Mouse (Mus musculus): ENCODE data around the gene Slc27a4.
A peak's percentile ranks its signal among the peaks of the same experiment; 100 is the strongest.

The Slc27a4 gene

DNA sequence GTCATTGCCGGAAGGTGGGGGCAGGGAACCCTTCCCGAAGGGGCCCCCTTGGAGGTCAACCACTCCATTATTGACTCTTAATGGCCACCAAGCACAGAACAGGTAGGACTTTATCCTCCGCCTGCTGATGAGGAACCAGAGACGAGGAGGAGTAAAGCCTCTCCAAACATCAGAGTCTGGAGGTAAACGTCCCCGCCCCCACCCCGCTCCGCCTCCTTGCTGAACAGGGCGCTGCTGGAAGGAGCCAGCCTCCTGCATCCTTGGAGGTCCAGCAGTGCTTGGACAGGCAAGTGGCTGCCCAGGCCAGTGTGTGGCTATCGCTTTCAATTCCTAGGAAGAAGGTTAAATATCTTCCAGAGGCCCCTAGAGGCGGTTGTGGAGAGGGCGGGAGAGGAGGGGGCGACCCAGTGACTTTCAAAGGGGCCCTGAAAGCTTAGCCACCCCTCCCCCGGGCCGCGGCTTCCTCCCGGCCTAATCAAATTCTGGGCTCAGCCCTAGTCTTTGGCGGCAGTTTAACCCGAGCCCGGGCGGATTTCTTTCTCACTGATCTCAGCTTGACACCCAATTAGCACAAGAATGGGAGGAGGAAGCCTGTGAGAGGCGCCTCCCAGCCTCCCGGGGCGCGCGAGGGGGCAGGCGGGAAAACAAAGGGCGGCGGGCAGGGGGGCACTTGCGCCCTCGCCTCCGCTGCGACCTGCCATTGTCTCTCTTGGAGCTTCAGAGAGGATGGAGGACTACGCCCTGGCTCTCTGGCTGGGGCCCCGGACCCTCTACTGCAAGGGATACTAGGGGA, 17.8 kb downstream of the Slc27a4 start, which contains the start of gene Urm1:
Gene Urm1, plus strand, starts transcription at position 51 of the 793 bp plus-strand sequence.
- no peak for DNase-seq (ENCODE audit: low spot score)

DNA sequence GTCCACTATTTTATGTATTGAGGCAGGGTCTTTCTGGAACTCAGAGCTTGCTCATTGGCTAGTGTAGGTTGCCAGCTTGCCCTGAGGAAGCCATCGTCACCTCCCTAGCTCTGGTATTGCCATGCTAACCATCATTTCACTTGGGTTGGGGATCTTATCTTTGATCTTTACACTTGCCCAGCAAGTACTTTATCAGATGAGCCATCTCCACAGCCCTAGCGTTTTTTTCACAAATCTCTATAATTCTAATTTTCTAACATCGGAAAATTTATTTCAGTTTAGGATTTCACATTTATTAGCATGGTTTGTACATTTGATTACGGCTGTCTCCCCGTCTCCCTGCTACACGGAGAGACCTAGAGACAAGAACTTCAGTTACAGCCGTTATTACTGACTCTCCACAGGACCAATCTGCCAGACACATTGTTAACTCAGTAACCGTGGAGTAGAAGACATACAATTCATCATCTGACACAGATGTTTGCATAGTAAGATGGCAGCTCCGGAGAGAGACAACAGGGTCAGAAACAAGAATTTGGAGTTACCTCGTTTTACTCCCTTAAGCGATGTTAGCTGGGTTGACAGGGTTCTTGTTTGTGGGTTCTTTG, 24.0 kb downstream of the Slc27a4 start:
- DNase-seq (ENCODE audit: low spot score), result no peak

DNA sequence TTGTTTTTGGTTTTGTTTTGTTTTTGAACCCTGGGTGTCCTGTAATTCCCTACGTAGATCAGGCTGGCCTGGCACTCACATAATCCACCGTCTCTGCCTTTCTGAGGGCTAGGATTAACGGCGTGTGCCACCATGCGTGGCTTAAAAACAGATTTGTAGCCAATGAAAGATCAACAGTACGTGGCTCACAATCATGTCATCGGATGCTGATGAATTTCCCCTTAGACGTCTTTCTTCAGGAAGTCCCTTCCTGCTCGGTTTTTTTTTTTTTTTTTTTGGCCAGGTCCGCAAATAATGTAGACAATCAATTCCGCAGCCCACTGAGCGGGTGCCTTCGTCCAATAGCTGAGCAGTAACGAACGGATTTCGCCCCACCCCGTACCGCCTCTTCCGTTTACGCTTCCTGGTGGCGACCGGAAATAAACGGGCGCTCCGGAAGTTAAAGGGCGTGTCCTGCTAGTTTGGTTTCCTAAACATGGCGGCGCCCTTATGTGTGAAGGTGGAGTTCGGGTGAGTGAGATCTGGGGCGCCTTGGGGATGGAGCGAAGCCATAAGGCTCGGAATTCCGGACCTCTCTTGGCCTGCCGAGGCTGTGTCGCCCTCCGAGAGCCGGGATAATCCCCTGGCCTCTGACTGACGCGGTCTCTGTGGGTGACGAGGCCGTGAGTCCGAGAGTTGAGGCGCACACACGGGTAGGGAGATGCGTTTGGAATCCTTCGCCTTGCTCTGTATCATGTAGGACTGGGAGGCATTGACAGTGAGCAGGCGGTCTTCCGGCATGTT, 24.7 kb downstream of the Slc27a4 start:
- DNase-seq (ENCODE audit: low spot score), result peak; percentile 72

- no peak for DNase-seq (ENCODE audit: low spot score)
Measured at GRCm38 (mm10) chr2:29827709-29828024, 25.2 kb downstream of the Slc27a4 start.

DNA sequence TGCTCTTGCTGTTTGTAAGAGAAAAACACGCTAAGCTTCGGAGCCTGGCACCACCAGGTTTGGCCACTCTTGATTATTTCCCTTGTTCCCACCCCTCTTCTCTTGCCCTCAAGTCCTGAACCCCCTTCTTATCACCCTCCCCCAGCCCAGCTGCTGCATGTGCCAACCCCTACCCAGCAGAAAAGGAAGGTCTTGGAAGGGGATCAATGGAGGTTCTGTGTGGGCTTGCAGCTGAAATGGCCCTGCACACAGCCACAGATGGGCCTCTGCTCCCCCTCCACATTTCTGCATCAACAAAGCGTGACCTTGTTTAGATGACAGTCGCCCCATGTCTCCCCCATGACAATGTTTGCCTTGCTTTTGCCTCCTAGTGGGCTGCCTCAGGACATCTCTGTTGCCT, 28.7 kb downstream of the Slc27a4 start:
- no peak for DNase-seq (ENCODE audit: low spot score)

GRCm38 (mm10) chr2:29833796-29834195, 31.4 kb downstream of the Slc27a4 start:
- no peak for DNase-seq (ENCODE audit: low spot score)

GRCm38 (mm10) chr2:29835391-29835899, 33.0 kb downstream of the Slc27a4 start:
- DNase-seq (ENCODE audit: low spot score), result no peak

GRCm38 (mm10) chr2:29839460-29839859, 37.0 kb downstream of the Slc27a4 start:
- DNase-seq (ENCODE audit: low spot score), result no peak

DNA sequence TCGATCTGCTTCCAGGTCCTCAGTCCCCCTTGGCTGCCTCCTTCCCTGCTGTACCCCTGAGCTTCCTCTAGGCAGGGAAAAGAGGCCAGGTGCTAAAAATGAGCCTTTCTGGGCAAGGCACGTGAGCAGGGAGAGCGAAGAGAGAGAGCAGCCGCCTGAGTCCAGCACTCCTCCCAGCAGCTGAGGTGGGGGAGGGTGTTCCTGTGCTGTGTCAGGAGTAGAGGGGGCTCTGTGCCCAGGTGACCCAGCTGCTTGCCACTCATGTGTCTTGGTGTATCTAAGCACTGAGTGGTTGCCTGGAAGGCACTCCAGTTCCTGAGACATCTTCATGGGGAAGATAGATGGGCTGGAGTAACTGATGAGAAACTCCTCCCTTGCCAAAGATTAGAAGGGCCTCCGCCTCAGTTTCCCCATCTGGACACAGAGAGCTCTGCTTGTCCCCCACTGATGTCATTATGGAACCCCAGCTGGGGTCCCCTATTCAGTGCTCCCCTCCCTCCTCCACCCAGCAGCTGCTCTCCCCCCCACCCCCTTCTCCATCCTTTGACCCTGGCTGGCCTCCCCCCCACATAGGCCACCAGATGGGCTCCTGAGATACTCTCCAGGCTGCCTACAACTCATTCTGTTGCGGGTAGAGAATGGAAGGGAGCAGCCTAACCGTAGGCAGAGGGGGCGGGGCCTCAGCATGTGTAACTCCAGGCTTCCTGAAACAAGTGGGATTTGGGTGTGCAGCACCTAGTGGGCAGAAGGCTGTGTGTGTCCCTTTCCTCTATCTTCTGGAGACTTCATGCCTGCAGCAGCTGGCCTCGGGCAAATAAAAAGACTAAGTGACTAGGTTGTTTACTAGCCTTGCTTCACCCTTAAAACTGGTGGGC, 41.0 kb downstream of the Slc27a4 start:
- DNase-seq (ENCODE audit: low spot score), result no peak

GRCm38 (mm10) chr2:29844115-29844514, 41.7 kb downstream of the Slc27a4 start:
- DNase-seq (ENCODE audit: low spot score), result no peak

DNA sequence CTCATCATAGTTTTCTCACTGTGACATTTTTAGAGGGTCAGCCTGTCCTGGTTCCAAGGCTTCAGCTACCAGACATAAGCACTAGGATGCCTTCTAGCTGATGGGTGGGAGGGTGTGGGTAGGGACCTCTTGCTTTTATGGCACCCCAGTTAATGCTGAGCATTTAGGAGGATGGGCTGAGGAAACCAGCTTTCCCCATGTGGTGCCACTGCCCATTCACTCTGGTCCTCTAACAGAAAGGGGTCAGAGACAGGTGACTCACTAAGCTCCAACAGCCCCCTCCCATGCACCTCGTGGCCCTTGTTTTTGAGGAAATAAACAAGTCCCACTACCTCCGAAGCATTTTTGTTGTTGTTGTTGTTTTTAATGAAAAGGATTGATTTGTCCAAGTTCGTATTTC, 42.2 kb downstream of the Slc27a4 start:
- no peak for DNase-seq (ENCODE audit: low spot score)

- DNase-seq (ENCODE audit: low spot score), result no peak
Measured at GRCm38 (mm10) chr2:29845636-29846035, 43.2 kb downstream of the Slc27a4 start.

DNA sequence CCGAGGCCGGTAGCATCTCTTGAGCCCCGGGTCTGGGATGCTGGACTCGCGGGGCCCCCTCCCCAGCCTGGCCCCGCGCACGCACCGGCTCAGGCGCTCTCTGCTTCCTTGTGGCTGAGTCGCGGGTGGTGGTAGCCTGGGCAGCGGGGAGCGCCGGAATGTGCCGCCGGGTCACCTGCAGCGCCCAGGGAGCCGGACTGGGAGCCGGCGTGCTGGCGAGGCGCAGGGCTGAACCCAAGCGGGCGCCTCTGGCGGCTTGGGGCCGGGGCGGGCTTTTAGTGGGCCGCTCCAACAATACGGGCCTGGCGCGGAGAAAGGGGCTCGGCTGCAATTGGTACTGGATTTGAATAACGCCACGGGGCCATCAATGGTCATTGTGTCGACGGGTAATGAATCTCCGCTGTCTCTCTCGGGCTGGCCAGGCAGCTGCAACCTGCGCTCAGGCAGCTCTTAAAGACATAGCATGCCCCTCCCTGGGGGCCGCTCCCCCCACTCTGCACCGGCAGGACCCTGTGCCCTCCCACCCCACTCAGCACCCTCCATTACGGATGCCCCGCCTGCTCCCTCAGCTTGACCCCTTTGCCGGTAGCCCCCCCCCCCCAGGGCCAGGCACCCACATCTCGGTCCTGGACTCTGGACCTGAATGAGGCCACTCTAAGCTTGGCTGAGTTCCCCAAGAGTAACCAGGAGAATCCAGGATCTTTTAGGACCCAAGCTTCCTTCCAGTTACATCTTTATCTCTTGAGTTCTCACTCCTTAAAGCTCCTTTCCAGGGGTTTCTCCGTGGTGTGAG, 43.8 kb downstream of the Slc27a4 start:
- no peak for DNase-seq (ENCODE audit: low spot score)

GRCm38 (mm10) chr2:29846911-29847310, 44.5 kb downstream of the Slc27a4 start:
- no peak for DNase-seq (ENCODE audit: low spot score)

GRCm38 (mm10) chr2:29849041-29849440, 46.6 kb downstream of the Slc27a4 start:
- no peak for DNase-seq (ENCODE audit: low spot score)

GRCm38 (mm10) chr2:29849841-29850480, 47.5 kb downstream of the Slc27a4 start:
- DNase-seq (ENCODE audit: low spot score), result no peak

- no peak for DNase-seq (ENCODE audit: low spot score)
Measured at GRCm38 (mm10) chr2:29852957-29853485, 50.6 kb downstream of the Slc27a4 start.

- no peak for DNase-seq (ENCODE audit: low spot score)
Measured at GRCm38 (mm10) chr2:29853736-29854135, 51.3 kb downstream of the Slc27a4 start.

DNA sequence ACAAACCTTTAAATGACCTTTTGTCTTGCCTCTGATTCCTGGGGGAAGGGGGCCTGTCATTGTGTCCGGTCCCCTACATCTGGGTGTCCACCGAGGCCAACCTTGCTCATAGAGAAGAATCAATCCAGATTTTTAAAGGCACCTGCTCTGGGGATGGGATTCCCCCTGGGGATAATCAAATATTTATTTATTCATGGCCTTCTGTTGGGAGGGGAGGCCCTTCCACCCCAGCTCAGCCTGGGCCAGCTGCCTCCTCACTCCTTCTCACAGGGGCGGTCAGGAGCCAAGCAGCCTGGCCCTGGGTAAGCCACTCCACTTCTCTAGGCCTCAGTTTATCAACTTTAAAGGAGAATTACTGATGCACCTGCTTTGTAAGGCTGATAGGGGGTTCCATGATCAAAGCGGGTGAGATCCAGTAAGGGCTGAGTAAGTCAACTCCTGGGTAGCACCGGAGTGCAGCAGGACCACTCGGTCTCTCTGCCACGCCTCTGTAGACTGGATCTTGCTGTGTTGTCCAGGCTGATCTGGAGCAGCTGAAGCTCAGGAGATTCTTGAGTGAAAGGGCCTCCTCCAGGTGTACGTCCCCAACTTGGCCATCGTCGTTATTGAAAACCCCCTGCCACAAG, 53.3 kb downstream of the Slc27a4 start:
- DNase-seq (ENCODE audit: low spot score), result no peak
